Mouse (Mus musculus) lung, adult 18-20 months (tissue): ENCODE measurements at regions not wholly inside any gene's neighbourhood (a gene's known extent, or its start where the extent isn't known, plus 50 kb on each side); places are given as distances from the start of the nearest gene placed in this dataset.

Source experiments
- DNase-seq, 2 experiments: peaks; one replicate each; pipeline ENCODE4 v3.0.0; 2022; ENCODE audit warnings: mixed read lengths in 2 of 2

GRCm38 (mm10) chr1:42755958-42756357 is 60.4 kb downstream of the Pou3f3 start:
- DNase-seq, result no peak

GRCm38 (mm10) chr1:42756497-42756896 is 60.9 kb downstream of the Pou3f3 start:
- DNase-seq, result no peak

- peak; percentile 26 to 32 for DNase-seq
Measured at GRCm38 (mm10) chr1:42763447-42763846, 67.9 kb downstream of the Pou3f3 start.

- no peak for DNase-seq
Measured at GRCm38 (mm10) chr1:42764048-42764447, 68.5 kb downstream of the Pou3f3 start.

GRCm38 (mm10) chr1:42770085-42770484 is 74.5 kb downstream of the Pou3f3 start:
- DNase-seq, result no peak

- DNase-seq, result no peak
Measured at GRCm38 (mm10) chr1:42772000-42772399, 76.4 kb downstream of the Pou3f3 start.

- no peak for DNase-seq
Measured at GRCm38 (mm10) chr1:42773851-42774464, 77.1 kb upstream of the Mrps9 start.

GRCm38 (mm10) chr1:42774971-42775892 is 75.8 kb upstream of the Mrps9 start:
- DNase-seq, result no peak

GRCm38 (mm10) chr1:42775893-42776287 is 75.1 kb upstream of the Mrps9 start:
- no peak for DNase-seq

- DNase-seq, result no peak
Measured at GRCm38 (mm10) chr1:42777416-42777815, 73.6 kb upstream of the Mrps9 start.

- DNase-seq, result no peak
Measured at GRCm38 (mm10) chr1:42779761-42780160, 71.3 kb upstream of the Mrps9 start.

- no peak for DNase-seq
Measured at GRCm38 (mm10) chr1:42780266-42780665, 70.8 kb upstream of the Mrps9 start.

- no peak for DNase-seq
Measured at GRCm38 (mm10) chr1:42781533-42781932, 69.5 kb upstream of the Mrps9 start.

- no peak for DNase-seq
Measured at GRCm38 (mm10) chr1:42783072-42783672, 67.9 kb upstream of the Mrps9 start.

GRCm38 (mm10) chr1:42787240-42787639 is 63.8 kb upstream of the Mrps9 start:
- peak in 1 of 2 experiments; percentile 2 for DNase-seq

- no peak for DNase-seq
Measured at GRCm38 (mm10) chr1:42788413-42788812, 62.6 kb upstream of the Mrps9 start.
